ENCODE assay signal across 8 mouse cellular contexts in the genomic region with DNA sequence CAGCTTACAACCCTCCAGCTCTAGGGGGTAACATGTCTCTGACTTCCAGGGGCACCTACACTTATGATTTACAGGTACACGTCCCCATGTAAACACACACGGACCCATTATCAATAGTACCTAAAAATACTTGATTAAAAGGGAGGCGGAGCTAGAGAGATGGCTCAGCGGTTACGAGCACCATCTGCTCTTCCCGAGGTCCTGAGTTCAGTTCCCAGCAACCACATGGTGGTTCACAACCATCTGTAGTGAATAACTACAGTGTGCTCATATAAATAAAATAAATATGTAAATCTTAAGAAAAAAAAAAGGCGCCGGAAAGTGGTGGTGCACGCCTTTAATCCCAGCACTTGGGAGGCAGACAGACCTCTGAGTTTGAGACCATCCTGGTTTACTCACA. TPM values are rescaled to one million over a fixed set of nuclear protein-coding genes. Genes with fewer than 3 reads are reported as not detected.
DNase-seq lines count a peak whose midpoint lies in the region; ATAC-seq lines count a peak whose summit lies in the region.

No protein-coding gene starts in this region.

- H3K27me3 ChIP-seq in kidney, embryonic 16.5 days (ENCODE audit: insufficient read depth, low read length) = no peaks in the 10 kb centered on the region
- no peaks in the 10 kb centered on the region for H3K27me3 ChIP-seq in embryonic facial prominence, embryonic 10.5 days (replicated peaks; ENCODE audit: low read depth, poor library complexity, severe bottlenecking)
- no peaks in the 10 kb centered on the region for H3K27me3 ChIP-seq in intestine, embryonic 14.5 days (replicated peaks; ENCODE audit: control insufficient read depth, insufficient read depth, low read length)
- no peaks in the 10 kb centered on the region for H3K27me3 ChIP-seq in midbrain, embryonic 16.5 days (ENCODE audit: control insufficient read depth, insufficient read depth, low read depth, low read length)

- H3K9ac ChIP-seq in kidney, embryonic 16.5 days (replicated peaks; ENCODE audit: low read length) = peak overlapping the region; percentile 68
- H3K9ac ChIP-seq in intestine, embryonic 14.5 days (ENCODE audit: low read length) = peak overlapping the region; percentile 31
- H3K9ac ChIP-seq in midbrain, embryonic 16.5 days (ENCODE audit: low read depth, low read length) = peak overlapping the region; percentile 58; the same call in 1 of the 2 replicates

- H3K4me3 ChIP-seq in kidney, embryonic 16.5 days (ENCODE audit: low read length) = peak overlapping the region; percentile 66
- H3K4me3 ChIP-seq in embryonic facial prominence, embryonic 10.5 days = peak overlapping the region; percentile 69
- H3K4me3 ChIP-seq in intestine, embryonic 14.5 days (ENCODE audit: low read depth, low read length) = peak overlapping the region; percentile 59
- H3K4me3 ChIP-seq in midbrain, embryonic 16.5 days (ENCODE audit: low read depth, low read length) = peak overlapping the region; percentile 52

- ATAC-seq in kidney, embryonic 16.5 days (ENCODE audit: low FRiP score, low TSS enrichment) = peak; percentile 46; the same call in 1 of the 2 replicates
- ATAC-seq in intestine, embryonic 14.5 days (replicated peaks; ENCODE audit: low FRiP score, low TSS enrichment, low read depth) = peak; percentile 57
- ATAC-seq in midbrain, embryonic 16.5 days = peak; percentile 46

- no peak for DNase-seq in kidney, adult 9 months
- no peak for DNase-seq in embryonic facial prominence, embryonic 10.5 days (ENCODE audit: low spot score)
- DNase-seq in intestine, embryonic 14.5 days (ENCODE audit: low spot score) = no peak
- DNase-seq in layer of hippocampus, adult 9-10 months (ENCODE audit: low spot score) = no peak
- no peak for DNase-seq in T-cell, adult 2 months (ENCODE audit: low spot score)
- DNase-seq in kidney, adult 18-20 months = no peak

- no peaks in the 10 kb centered on the region for H3K4me1 ChIP-seq in kidney, embryonic 16.5 days (ENCODE audit: insufficient read depth, low read length)
- H3K4me1 ChIP-seq in embryonic facial prominence, embryonic 10.5 days = peaks cover 6% of the 10 kb centered on the region; the same call in 1 of the 2 replicates
- H3K4me1 ChIP-seq in intestine, embryonic 14.5 days (replicated peaks; ENCODE audit: control insufficient read depth, insufficient read depth, low read length) = no peaks in the 10 kb centered on the region
- H3K4me1 ChIP-seq in midbrain, embryonic 16.5 days (ENCODE audit: control insufficient read depth, insufficient read depth, low read length) = peaks cover 10% of the 10 kb centered on the region

- peaks cover 11% of the 10 kb centered on the region; the same call in 1 of the 2 replicates for H3K36me3 ChIP-seq in kidney, embryonic 16.5 days (ENCODE audit: insufficient read depth, low read length)
- H3K36me3 ChIP-seq in embryonic facial prominence, embryonic 10.5 days (replicated peaks) = peaks cover 32% of the 10 kb centered on the region
- H3K36me3 ChIP-seq in intestine, embryonic 14.5 days (ENCODE audit: control insufficient read depth, insufficient read depth, low read length) = peaks cover 20% of the 10 kb centered on the region
- H3K36me3 ChIP-seq in midbrain, embryonic 16.5 days (ENCODE audit: control insufficient read depth, insufficient read depth, low read length) = no peaks in the 10 kb centered on the region

- H3K4me2 ChIP-seq in kidney, embryonic 16.5 days (replicated peaks; ENCODE audit: low read depth, low read length) = peak overlapping the region; percentile 47
- H3K4me2 ChIP-seq in intestine, embryonic 14.5 days (ENCODE audit: low read length) = peak overlapping the region; percentile 42
- peak overlapping the region; percentile 49 for H3K4me2 ChIP-seq in midbrain, embryonic 16.5 days (ENCODE audit: low read length)

- 25% methylated on average over 9 of the region's 9 CpGs for WGBS in kidney, embryonic 16.5 days
- WGBS in embryonic facial prominence, embryonic 10.5 days = 21% methylated on average over 9 of the region's 9 CpGs
- 16% methylated on average over 9 of the region's 9 CpGs for WGBS in intestine, embryonic 14.5 days
- WGBS in midbrain, embryonic 16.5 days = 23% methylated on average over 9 of the region's 9 CpGs

- no peaks in the 10 kb centered on the region for H3K9me3 ChIP-seq in kidney, embryonic 16.5 days (ENCODE audit: low read length)
- no peaks in the 10 kb centered on the region for H3K9me3 ChIP-seq in embryonic facial prominence, embryonic 10.5 days
- no peaks in the 10 kb centered on the region for H3K9me3 ChIP-seq in intestine, embryonic 14.5 days (ENCODE audit: control insufficient read depth, low read length)
- no peaks in the 10 kb centered on the region for H3K9me3 ChIP-seq in midbrain, embryonic 16.5 days (replicated peaks; ENCODE audit: control insufficient read depth, low read length, poor library complexity, severe bottlenecking)

- peak overlapping the region; percentile 94 for H3K27ac ChIP-seq in kidney, embryonic 16.5 days (ENCODE audit: low read length)
- peak overlapping the region; percentile 92 for H3K27ac ChIP-seq in embryonic facial prominence, embryonic 10.5 days (replicated peaks)
- H3K27ac ChIP-seq in intestine, embryonic 14.5 days (ENCODE audit: low read depth) = peak overlapping the region; percentile 87
- H3K27ac ChIP-seq in midbrain, embryonic 16.5 days (ENCODE audit: low read length) = peak overlapping the region; percentile 91

RNA-seq across cellular contexts. Expression of a gene that starts 0.5 kb away (rescaled TPM):
- 409 and 453 TPM in 2 replicates for polyA plus RNA-seq in kidney, embryonic 16.5 days (2015; fragmentation: Nextera tagmentation; extraction: Ambion mirVana)
- 474 and 495 TPM in 2 replicates for polyA plus RNA-seq in embryonic facial prominence, embryonic 10.5 days (2016; fragmentation: Nextera tagmentation; extraction: Ambion mirVana)
- 637 and 732 TPM in 2 replicates for polyA plus RNA-seq in intestine, embryonic 14.5 days (2014; fragmentation: Nextera tagmentation; extraction: Ambion mirVana)
- polyA plus RNA-seq in midbrain, embryonic 16.5 days (2015; fragmentation: Nextera tagmentation; extraction: Ambion mirVana) = 229 and 259 TPM in 2 replicates

RNA-seq across cellular contexts. Expression of a gene that starts 24.5 kb away (rescaled TPM):
- polyA plus RNA-seq in kidney, embryonic 16.5 days (2015; fragmentation: Nextera tagmentation; extraction: Ambion mirVana) = 17.1 and 22.3 TPM in 2 replicates
- polyA plus RNA-seq in embryonic facial prominence, embryonic 10.5 days (2016; fragmentation: Nextera tagmentation; extraction: Ambion mirVana) = 17.2 and 19.0 TPM in 2 replicates
- polyA plus RNA-seq in intestine, embryonic 14.5 days (2014; fragmentation: Nextera tagmentation; extraction: Ambion mirVana) = 16.7 and 18.6 TPM in 2 replicates
- polyA plus RNA-seq in midbrain, embryonic 16.5 days (2015; fragmentation: Nextera tagmentation; extraction: Ambion mirVana) = 29.8 and 32.8 TPM in 2 replicates

RNA-seq across cellular contexts. Expression of a gene that starts 37.0 kb away (rescaled TPM):
- polyA plus RNA-seq in kidney, embryonic 16.5 days (2015; fragmentation: Nextera tagmentation; extraction: Ambion mirVana) = not detected in 2 replicates
- not detected in 2 replicates for polyA plus RNA-seq in embryonic facial prominence, embryonic 10.5 days (2016; fragmentation: Nextera tagmentation; extraction: Ambion mirVana)
- polyA plus RNA-seq in intestine, embryonic 14.5 days (2014; fragmentation: Nextera tagmentation; extraction: Ambion mirVana) = 0.11 TPM in 1 of 2 replicates, not detected in the other
- 0.12 TPM in 1 of 2 replicates, not detected in the other for polyA plus RNA-seq in midbrain, embryonic 16.5 days (2015; fragmentation: Nextera tagmentation; extraction: Ambion mirVana)

RNA-seq across cellular contexts. Expression of a gene that starts 40.9 kb away (rescaled TPM):
- 15.7 and 16.6 TPM in 2 replicates for polyA plus RNA-seq in kidney, embryonic 16.5 days (2015; fragmentation: Nextera tagmentation; extraction: Ambion mirVana)
- polyA plus RNA-seq in embryonic facial prominence, embryonic 10.5 days (2016; fragmentation: Nextera tagmentation; extraction: Ambion mirVana) = 17.2 and 18.3 TPM in 2 replicates
- 15.1 and 16.4 TPM in 2 replicates for polyA plus RNA-seq in intestine, embryonic 14.5 days (2014; fragmentation: Nextera tagmentation; extraction: Ambion mirVana)
- 26.2 and 26.8 TPM in 2 replicates for polyA plus RNA-seq in midbrain, embryonic 16.5 days (2015; fragmentation: Nextera tagmentation; extraction: Ambion mirVana)
